Mouse (Mus musculus): ENCODE data around the gene Cox10.

DNA sequence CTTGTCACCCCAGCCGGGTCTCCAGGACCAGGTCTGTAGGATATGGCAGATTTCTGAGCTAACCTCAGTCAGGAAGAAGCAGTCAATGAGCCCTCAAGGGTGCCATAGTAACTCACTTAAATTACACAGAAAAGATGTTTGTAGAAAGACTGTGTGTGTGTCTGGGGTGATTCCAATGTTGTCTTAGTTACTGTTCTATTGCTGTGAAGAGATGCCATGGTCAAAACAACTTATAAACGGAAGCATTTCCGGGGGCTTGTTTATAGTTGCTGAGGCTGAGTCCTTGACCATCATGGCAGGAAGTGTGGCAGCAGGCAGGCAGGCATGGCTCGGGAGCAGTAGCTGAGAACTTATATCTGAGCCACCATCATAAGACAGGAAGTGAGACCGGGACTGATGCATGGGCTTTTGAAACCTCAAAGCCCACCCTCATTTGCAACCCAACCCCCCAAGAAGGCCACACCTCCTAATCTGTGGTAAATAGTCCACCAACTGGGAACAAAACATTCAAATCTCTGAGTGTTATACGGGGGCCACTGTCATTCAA is 94.6 kb downstream of the Cox10 start:
- TF ChIP-seq POLR2A (IDR thresholded peaks at IDR 0.05; ENCODE audit: borderline replicate concordance, control insufficient read depth, low read depth, low read length), result no peak
- TF ChIP-seq CTCF (IDR thresholded peaks at IDR 0.05; ENCODE audit: control insufficient read depth, insufficient read depth, low read length), result no peak
